Mouse (Mus musculus) mature B cell (primary cell): ENCODE results near the gene Mocs3.

Source experiments
- in situ Hi-C: fragments of 300-500 bp; cut with MboI; formaldehyde crosslinking; loops from 2 replicates; pipeline ENCODE4 v1.14.3; 2019

Mocs3 gene

GRCm38 (mm10) chr2:168238335-168238734 is 7.9 kb downstream of the Mocs3 start:
- in situ Hi-C loops, result no loop called here

DNA sequence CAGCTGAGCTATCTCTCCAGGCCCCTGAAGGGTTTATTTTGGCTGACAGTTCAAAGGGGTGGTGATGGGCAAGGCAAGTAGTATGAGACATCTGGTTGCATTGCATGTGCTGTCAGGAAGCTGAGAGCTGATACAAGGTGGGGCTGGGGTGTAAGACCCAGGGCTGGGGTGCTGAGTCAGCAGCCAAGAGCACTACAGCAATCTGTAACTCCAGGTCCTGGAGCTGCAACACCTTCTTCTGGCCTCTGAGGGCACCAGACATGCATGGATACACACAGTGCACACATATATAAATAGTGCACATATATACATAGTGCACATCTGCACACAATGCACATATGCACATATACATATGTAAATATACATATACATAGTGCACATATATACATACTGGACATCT is 12.4 kb downstream of the Mocs3 start:
- in situ Hi-C loops, result no loop called here

DNA sequence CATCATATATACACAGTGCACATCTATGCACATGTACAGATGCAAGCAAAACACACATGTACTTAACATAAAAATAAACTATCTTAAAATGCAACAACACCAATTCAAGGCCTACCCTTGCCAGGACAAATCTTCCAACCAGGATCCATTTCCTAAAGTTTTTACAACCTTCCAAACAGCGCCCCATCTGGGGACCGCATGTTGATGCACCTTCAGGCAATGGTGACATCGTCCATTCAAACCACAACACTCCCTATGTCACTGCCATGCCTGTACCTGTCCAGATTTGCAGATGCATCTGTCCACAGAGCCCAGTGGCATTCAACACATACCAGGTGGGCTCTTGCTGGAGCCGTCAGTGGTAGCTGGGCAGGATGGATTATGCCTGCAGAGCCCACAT is 12.9 kb downstream of the Mocs3 start:
- in situ Hi-C loops, result no loop called here

DNA sequence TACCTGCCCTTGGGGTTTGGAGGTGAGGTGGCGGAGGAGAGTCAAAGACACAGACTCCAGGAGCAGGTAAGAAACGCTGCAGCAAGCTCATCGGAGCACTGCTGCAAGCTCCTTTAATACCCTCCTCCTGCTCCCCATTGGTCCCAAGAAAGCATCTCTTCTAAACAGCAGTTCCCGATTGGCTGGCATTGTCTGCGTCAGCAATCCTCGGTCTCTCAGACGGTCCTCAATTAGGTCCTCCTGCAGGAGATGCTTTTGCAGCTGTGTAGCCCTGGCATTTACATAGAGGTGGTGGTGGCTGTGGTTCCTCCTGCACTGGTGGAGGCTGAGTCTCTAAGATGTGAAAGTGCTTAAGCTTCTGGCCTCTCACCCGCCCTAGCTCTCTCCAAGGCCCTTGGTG is 15.1 kb downstream of the Mocs3 start:
- in situ Hi-C loops, result no loop called here

DNA sequence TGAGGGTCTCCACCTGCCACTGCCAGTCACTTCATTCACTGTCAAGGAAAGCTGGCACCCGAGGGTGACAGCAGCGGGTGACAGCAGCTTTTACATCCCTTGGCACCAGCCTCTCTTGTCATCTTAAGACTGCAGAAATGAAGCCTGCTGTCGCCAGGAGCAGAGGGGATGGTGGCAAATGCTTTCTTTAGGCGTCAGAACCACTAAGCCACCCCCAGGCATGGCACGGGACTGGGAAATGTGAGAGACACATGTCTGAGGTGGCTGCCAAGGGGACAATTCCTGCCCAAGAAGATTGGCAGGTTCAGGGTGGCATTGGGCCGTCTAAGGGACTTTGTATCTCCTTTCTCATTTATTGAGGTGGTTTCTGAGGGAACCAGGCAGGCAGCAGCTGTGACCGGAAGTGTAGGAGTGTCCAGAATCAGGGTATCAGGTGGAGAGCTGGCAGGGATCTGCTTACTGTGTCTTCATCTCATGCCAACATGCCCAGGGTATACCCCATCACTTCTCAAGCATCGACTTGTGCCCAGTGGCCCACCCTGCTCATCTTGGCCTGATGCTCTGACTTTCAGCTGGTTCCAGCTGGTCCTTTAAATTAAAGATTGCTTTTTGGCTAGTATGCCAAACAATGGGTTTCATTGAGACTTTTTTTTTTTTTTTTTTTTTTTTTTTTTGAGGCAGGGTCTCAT is 17.9 kb downstream of the Mocs3 start:
- in situ Hi-C loops, result no loop called here

DNA sequence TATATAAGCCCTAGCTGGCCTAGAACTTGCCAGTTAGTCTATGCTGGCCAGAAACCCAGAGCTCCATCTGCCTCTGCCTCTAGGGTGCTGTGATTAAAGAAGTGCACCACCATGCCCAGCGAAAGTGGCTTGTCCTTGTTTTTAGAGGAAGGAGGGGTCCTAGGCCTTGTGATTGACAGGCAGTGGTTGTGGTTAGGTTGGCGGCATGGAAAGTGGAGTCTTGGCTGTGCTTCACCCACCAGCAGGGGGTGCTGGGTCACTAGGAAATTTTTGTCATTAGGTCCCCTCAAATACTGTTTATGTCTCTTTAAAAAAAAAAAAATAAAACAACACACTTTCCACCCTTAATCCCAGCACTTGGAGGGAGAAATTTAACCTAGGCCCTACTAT is 18.4 kb downstream of the Mocs3 start:
- in situ Hi-C loops, result no loop called here

GRCm38 (mm10) chr2:168250270-168250669 is 19.8 kb downstream of the Mocs3 start:
- in situ Hi-C loops, result loop anchor here (10.0 kb wide), 2 partner anchors 185 to 375 kb away; no protein-coding TSS in a partner anchor

DNA sequence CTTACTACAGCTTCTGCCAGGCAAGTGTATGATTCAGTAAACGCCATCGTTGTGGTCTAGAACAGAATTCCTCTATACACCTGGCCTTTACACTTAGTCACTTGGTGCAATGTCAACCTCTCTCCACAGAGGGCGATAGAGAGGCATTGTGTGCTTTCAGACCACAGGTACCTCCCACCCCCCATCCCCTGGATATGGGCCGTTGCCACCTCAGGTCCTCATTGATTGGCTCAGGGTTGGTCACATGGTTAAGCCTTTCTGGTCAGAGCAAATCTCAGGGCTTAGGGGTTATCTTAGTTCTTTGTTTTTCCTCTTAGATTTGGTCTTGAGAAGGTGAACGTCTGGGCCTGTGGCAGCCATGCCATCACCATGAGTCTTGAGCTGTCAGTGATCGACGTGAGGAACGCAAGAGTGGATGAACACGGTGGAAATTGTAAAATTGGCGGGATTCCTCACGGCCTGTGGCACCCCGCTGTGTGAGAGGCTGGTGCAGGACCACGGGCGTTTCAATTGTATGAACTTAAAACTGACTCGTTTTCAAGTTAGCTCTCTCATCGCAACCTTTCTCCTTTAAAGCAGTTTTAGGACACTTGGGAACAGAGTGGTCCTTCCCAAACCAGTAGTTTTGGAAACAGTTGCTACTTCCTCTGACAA is 22.3 kb downstream of the Mocs3 start:
- in situ Hi-C loops, result loop anchor here (10.0 kb wide), 2 partner anchors 182 to 372 kb away; no protein-coding TSS in a partner anchor

- in situ Hi-C loops, result loop anchor here (10.0 kb wide), 2 partner anchors 181 to 371 kb away; no protein-coding TSS in a partner anchor
These were observed 23.4 kb downstream of the Mocs3 start for GRCm38 (mm10) chr2:168253822-168254221.

- in situ Hi-C loops, result loop anchor here (10.0 kb wide), 2 partner anchors 178 to 368 kb away; no protein-coding TSS in a partner anchor
These were observed 26.1 kb downstream of the Mocs3 start for GRCm38 (mm10) chr2:168256506-168256905.

DNA sequence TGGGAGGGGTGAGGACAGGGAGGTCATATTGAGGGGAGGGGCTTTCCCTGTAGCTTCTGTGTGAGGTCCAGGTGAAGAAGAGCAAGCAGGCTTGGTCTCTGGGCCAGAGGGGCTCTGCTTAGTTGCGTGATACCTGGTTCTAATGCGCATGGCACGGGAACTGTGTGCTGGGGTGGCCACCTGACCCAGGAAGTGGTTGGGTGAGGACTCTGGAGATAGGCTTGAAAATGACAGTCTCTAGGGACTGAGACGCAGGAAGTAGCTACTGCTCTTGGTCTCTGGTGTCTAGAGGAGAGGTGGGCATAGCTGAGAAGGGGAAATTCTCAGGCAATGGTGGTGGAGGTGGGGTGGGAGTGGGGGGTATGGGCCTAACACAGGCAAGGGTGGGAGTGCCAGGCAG is 26.8 kb downstream of the Mocs3 start:
- in situ Hi-C loops, result loop anchor here (10.0 kb wide), 2 partner anchors 178 to 368 kb away; no protein-coding TSS in a partner anchor

DNA sequence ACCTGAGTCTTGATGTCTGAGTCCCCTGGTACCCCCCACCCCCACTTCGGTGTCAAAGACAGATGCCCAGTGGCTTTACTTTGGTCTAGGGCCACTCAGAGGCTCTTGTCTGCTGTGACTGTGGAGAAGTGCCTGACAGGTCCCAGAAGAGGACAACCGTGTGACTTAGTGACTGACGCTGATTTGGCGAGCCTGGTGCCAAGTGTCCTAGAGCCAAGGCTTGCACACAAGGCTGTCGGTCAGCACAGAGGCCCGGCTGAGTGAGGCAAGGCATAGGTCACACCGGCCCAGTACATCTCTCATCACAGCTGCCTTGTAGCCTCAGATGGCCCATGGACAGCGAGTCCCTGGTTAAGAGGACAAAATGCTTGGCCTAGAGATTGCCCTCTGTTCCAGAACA is 28.6 kb downstream of the Mocs3 start:
- in situ Hi-C loops, result loop anchor here (10.0 kb wide), 2 partner anchors 176 to 366 kb away; no protein-coding TSS in a partner anchor

DNA sequence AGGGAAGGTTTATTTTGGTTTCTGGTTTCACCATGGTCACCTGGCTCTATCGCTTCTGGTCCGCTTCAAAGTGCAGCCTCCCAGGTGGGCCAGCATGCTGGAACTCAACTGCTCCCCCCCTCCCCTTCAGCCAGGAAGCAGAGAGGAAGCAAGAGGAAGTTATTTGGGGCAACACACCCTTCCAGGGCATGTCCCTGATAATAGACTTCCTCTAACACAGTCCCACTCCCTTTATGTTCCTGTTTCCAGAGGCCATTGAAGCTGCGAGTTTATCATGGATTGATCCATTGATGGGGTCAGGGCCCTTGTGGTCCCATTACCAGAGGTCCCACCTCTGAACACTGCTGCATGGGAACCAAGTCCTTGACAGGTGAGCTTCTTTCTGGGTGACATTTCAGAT is 29.7 kb downstream of the Mocs3 start:
- in situ Hi-C loops, result no loop called here

GRCm38 (mm10) chr2:168260900-168261299 is 30.5 kb downstream of the Mocs3 start:
- in situ Hi-C loops, result no loop called here

DNA sequence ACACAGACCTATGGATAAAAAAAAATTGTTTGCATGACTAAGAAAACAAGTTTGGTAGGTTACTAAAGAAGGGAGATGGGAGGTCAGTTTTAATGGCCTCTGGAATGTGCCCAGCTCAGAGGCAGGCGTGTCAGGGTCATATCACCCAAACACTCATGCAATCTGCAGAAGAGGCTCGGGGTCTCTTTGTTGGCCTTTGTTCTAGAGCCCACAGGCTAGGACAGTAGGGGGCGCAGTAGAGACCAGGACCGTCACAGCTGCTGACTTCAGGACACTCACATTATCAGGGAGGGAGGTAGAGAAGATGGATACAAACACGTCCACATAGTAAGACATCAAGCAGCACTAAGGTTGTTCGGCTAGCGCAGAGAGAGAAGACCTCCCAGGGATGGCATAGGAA is 37.6 kb downstream of the Mocs3 start:
- in situ Hi-C loops, result no loop called here

GRCm38 (mm10) chr2:168273387-168273786 is 43.0 kb downstream of the Mocs3 start:
- in situ Hi-C loops, result no loop called here

GRCm38 (mm10) chr2:168274374-168274935 is 44.0 kb downstream of the Mocs3 start:
- in situ Hi-C loops, result no loop called here

DNA sequence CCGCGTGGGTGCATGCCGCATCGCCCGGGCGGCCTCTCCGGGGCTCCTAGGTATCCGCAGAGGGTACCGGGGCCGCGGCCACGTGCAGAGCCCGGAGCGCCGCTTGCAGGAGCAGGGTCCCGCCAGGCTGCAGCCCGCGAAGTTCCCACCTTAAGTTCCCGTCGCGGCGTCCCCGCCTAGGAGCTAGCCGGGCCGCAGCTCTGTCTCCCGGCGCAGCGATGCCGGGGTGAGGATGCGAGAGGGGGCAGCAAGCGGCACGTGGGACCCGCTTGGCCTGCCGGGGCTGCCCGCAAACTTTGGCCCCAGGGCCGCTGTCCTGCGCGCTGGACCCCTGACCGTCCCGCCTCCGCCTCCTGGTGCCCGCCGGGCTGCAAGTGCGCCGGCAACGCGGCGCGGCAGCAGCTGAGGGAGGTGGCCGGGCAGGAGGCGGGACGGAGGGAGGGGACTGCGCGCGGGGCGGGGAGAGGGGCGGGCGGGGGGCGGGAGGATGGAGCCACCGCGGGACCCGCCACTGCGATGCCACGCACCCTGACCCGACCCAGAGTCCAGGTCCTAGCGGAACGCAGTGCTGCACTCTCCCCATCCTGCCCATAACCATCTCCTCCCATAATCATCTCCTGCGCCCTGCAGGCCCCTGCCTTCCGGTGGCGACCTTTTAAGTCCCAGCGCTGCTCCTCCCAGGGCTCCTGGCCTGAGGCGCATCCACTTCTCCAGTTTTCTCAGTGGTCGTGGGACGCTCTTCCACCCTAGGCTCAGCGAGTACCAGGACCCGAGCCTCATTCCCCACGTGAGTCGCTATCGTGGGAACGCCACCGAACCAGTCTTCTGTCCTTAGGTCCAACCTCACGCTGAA is 50.5 kb downstream of the Mocs3 start:
- in situ Hi-C loops, result no loop called here

- in situ Hi-C loops, result no loop called here
These were observed 51.2 kb downstream of the Mocs3 start, which contains the start of gene Kcng1 for GRCm38 (mm10) chr2:168281582-168281981. Kcng1 (minus strand) TSS chr2:168281736.
